Mouse (Mus musculus) cortical plate, adult 2 months (tissue): Measurements from ENCODE around the gene Henmt1.

Experiments used
- CTCF ChIP-seq: fragments of 200-500 bp; IDR thresholded peaks from 2 replicates; pipeline ENCODE4 v1.5.1; 2011; ENCODE audit warnings: mild to moderate bottlenecking, control low read depth, low read length; ENCODE audit not compliant: insufficient read depth; ENCODE audit errors: extremely low read depth
- POLR2A ChIP-seq: fragments of 200-500 bp; IDR thresholded peaks from 2 replicates; pipeline ENCODE4 v1.6.1; 2011; ENCODE audit warnings: mild to moderate bottlenecking, low read length, control low read depth; ENCODE audit not compliant: insufficient read depth; ENCODE audit errors: extremely low read depth

DNA sequence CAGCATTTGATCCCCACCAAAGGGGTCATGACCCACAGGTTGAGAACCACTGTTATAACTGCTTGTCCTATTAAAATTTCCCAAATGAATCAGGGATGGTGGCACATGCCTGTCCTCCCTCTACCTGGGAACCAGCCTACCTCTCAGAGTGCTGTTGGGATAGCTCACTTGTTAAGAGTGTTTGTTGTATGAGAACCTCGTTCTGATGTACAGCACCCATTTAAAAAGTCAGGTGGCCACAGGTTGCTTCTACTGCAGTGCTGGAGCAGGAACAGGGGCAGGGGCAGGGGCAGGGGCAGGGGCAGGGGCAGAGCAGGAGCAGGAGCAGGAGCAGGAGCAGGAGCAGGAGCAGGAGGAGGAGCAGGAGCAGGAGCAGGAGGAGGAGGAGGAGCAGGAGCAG lies 59.5 kb downstream of the Henmt1 start:
- TF ChIP-seq POLR2A (no peak), CTCF (no peak)
